Mouse (Mus musculus) adipocyte (in vitro differentiated cells): ENCODE measurements around the gene Kif26b.

ENCODE experiments used
- DNase-seq: peaks from one replicate; pipeline ENCODE4 v3.0.0-alpha.2; 2016; ENCODE audit warnings: low spot score

The Kif26b gene

DNA sequence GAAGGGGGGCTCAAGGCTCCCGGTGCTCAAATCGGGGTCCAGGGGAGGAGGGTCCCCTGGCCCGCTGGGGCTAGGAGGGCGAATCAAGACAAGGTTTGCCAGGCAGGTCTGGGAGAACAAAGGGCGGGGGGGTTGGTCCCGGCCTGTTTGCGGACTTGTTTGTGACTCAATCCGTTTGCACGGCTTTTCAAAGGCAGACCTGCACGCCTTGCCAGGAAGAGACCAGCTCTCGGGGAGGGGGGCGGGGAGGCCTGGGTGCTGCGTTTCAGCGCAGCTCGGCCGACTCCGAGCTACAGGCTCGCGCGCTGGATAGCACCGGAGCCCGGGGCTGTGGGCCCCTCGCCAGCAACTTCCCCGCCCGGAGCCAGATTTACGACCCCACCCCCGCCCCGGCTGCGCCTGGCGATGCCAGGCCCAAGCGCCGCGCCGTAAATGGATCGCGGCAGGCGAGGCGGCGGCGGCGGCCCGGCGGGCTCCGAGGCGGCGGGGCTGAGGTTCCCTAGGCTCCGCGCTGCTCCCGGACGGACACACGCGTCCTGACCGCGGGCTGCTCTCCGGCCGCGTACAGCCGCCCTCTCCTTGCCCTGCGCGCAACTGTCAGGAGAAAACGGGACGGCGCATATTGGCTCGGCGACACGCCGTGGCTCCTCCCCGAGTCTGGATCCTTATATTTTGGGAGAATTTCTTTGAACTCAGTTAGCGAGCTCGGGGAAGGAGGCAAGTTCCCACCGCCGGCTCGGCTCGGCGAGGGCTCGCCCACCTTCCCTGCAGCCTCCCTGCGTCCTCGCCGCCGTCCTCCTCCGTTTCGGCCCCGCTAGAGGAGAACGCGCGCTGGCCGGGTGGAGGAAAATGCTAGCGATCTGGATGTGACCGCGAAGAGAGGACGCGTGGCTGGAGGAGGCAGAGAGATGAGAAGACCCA, at the start of gene Kif26b:
Gene Kif26b, plus strand, starts transcription at position 695 of the 921 bp plus-strand sequence.
- DNase-seq: peak; percentile 28

DNA sequence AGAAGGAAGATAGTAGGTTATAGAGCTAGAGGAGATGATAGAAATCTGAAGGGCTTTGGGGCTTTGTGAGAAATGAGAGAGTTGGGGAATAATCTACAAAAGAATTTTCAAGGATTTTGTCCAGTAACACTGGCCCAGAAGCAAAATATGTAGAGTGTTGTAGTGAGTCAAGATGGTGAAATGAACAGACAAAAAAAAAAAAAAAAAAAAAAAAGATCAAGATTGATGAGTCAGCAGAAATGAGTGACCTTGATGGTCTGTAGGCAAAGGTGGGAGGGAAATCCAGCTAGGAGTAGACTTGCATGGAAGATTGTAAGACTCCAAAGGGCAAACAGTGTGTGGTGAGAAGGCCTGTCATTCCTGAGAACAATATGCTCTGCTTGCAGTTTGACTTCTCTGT, 45.1 kb upstream of the Kif26b start:
- DNase-seq: no peak

GRCm38 (mm10) chr1:178485138-178485867, 43.6 kb upstream of the Kif26b start:
- no peak for DNase-seq

- no peak for DNase-seq
Measured at GRCm38 (mm10) chr1:178485868-178486220, 43.1 kb upstream of the Kif26b start.

GRCm38 (mm10) chr1:178486828-178487227, 42.1 kb upstream of the Kif26b start:
- no peak for DNase-seq

GRCm38 (mm10) chr1:178489127-178489526, 39.8 kb upstream of the Kif26b start:
- DNase-seq: no peak

DNA sequence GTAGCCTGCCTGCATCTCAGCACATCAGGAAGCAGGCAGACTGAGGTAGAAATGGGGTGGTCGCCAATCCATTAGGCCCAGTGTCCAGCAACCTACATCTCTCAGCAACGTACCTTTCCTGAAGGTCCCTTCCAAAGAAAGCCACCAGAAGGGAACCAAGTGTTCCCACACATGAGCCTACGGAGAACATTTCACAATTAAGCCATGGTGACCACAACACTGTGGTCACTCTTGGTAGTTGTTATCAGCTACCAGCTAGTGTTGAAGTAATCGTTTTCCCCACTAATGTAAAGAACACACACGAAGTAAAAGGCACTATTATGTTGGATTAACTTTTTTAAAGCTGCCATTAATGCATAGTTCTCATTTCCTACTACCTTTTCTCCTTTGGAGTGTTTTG, 37.2 kb upstream of the Kif26b start:
- no peak for DNase-seq

- DNase-seq: peak; percentile 22
Measured at GRCm38 (mm10) chr1:178492493-178492892, 36.4 kb upstream of the Kif26b start.

DNA sequence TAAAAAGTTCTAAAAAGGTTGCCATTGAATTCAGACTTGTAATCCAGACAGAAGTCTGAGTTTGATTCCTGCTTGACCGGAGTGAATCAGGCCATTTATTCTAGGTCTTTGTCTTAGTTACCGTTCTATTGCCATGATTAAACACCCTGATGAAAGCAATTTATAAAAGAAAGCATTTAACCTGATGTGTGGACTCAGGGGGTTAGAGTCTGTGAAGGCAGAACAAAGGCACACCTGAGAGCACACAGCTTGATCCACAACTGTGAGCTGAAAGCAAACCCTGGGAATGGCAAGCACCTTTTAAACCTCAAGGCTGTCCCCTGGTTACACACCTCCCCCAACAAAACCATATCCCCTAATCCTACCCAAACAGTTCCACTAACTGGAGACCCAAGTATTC, 32.7 kb upstream of the Kif26b start:
- no peak for DNase-seq

DNA sequence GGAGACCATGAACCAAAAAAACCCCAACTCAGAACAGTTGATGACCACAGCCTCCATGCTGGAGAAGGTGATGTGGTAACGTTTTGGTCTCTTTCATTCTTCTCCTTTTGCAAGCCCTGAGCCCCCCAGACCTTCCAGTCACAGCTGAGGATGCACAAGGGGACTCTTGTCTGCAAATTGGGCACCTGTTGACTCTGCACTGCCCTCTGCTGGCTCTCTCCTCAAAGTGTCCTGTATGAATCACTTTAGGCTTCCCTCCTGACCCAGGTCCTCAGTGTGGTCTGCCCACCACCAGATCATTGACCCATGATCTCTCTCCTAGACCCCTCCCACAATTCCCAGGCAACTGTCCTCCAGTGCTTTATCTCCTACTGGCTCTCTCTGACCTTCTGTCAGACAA, 32.1 kb upstream of the Kif26b start:
- peak; percentile 16 for DNase-seq

- no peak for DNase-seq
Measured at GRCm38 (mm10) chr1:178506938-178507337, 22.0 kb upstream of the Kif26b start.

DNA sequence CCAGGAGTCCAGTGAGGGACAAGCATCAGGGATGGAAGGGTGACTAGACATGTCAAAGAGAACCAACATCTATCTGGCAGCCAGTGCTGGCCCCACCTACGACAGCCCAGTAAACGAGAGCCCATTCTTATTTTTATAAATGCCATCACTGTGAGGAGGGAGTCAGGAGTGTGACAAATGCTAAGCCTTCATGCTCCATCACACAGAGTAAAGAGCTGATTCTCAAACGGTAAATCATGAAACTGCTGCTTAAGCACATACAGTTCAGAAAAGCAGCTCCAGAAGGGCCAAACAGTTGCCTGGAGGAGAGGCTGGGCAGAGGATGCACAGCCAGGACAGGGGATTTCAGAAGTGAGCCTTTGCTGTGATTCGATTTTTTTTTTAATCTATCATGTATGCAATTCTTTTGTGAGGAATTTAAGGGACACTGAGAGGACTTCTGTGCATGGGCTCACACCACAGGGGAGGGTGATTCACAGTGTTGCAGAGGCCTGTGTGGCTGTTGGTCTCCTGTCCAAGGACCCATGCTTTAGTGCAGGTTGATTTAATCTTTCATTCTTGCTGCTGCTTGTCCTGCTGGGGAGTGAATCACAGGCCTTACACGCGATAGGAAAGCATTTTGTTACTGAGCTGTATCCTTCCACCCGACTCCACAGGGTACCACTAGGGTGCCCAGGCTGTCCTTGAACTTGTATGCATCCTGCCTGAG, 16.4 kb upstream of the Kif26b start:
- DNase-seq: no peak

DNA sequence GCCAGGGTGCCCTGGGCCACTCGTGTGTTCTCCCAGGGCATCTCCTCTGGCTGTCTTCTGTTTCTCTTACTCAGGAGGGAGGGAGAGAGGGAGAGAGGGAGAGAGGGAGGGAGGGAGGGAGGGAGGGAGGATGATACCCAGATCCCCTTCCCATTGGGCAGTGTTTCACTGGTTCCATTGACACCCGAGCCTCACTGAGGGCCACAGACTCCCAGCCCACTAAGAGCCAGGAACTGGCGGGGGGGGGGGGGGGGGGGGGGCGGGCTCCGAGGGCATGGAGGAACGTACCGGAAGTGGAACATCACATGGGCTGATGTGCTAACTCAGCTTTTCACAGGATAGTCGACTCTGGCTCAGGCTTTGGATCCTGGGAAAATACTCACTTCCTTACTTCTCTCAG, 15.0 kb upstream of the Kif26b start:
- DNase-seq: no peak

GRCm38 (mm10) chr1:178515839-178516238, 13.1 kb upstream of the Kif26b start:
- no peak for DNase-seq

- no peak for DNase-seq
Measured at GRCm38 (mm10) chr1:178522389-178522788, 6.5 kb upstream of the Kif26b start.

DNA sequence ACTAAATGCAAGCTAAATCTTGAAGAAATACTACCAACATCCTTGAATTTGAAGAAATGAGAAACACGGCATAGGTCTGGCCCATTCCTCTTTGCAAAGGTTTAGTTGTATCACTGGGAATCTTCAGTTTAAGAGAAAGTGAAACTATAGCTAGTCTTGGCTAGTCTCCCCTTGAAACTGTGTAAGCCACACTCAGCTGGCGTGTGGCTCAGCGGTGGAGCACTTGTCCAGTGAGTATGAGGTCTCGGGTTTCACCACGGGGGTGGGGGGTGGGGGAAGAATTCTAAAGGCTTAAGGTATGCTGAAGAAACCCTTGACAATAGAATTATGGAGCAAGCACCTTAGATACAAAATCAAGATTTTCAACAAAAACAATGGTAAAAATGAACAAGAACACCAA, 5.8 kb upstream of the Kif26b start:
- DNase-seq: no peak

DNA sequence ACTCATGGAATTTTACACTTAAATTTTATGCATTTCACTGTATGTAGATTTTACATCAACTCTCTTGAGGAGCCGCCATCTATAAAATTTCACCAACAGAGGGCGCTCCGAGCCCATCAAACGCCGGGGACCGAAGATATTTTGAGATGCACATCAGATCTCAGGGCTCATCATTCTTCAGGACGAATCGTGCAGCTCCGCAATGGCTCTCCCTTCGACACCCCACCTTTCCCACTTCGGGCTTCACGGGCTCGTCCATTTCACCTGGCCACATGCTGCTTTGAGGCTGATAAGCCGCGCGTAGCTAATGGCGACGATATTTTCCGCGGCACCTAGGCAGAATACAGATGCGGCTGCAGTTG, 1.8 kb upstream of the Kif26b start:
- DNase-seq: peak; percentile 88

DNA sequence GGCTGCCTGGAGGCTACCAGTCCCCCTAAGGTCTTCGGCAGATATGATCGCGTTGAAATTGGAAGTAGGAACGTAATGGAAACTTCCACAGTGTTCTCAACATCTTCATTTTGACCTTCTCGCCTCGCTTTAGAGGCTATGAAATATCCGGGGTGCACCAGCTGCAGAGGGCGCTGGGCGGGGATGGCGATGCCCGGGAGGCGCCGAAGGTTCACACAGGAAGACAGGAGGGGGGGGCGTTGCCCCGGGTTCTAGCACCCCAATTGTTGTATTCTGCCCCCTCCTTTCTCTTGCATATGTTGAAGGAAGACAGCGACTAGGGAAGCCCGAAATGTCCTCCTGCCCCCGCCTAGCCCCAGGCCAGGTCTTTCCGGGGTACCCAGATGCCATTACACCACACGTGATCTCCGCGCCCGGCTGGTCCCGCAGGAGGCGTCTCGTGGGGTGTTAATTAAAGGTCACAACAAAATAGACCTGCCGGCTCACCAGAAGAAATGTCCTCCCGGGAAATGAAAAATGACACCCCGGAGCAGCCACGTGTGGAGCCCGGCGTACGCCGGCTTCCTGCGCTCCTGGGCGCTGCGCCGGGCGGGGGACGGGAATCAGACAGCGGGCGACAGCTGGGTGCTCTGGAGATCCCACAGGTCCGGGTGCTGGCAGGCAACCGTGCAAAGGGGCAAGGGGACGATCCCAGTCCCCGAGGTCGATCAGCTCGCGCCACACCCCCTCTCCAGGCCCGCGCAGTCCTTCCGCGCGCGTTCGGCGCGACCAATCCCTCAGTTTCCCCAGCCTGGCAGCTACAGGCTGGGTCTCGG, 1.2 kb upstream of the Kif26b start:
- DNase-seq: peak; percentile 8

DNA sequence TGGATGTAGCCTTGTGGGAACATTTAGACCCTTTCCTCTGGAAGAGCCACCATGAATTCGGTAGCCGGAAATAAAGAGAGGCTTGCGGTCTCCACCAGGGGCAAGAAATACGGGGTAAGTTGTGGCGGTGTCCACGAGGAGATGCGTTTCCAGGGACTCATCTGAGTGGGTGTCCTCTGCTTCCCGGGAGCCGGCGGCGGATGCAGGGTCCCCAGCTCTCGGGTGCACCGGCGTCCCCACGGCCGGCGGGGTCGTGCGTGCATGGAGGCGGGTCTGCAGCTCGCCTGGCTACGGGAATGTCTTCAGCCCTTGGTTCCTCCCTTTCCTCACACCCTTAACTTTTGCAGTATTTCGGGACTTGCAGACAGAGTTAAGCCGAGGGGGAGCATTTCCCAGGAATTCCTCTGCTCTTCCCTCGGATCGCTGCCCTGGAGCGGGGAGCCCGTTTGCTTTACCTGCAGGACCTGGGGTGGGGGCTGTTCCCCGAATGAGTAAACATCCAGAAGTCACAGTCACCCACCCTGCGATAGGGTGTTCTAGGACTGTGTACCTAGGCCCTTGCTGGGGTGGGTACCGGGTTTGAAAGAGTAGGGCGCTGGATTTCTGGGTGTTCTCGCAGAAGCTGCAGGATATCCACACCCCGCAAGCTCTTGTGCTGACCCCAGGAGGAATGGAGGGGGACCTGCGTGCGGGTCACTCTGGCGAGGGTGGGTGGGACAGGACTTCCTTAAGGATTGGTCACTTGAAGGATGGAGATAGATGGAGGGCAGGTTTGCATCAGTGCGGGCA, 781 bp downstream of the Kif26b start:
- DNase-seq: no peak

GRCm38 (mm10) chr1:178530301-178531078, 1.6 kb downstream of the Kif26b start:
- peak; percentile 64 for DNase-seq
